Mouse (Mus musculus) hindbrain, embryonic 14.5 days (tissue): ENCODE measurements at regions not wholly inside any gene's neighbourhood (a gene's known extent, or its start where the extent isn't known, plus 50 kb on each side); places are given as distances from the start of the nearest gene placed in this dataset.

Experiments used
- ATAC-seq: fragments of 200-750 bp; cut with Nextera tagmentation; 2 replicates; pipeline ENCODE4 v1.8.0; 2017; ENCODE audit warnings: moderate number of reproducible peaks, mild to moderate bottlenecking, moderate TSS enrichment, moderate library complexity; ENCODE audit not compliant: low FRiP score
- DNase-seq: peaks from one replicate; pipeline ENCODE4 v3.0.0-alpha.2; 2015; ENCODE audit warnings: low spot score
- H3K27ac ChIP-seq: fragments of 300-500 bp; sonication (generic); 2 replicates; pipeline ENCODE4 v1.5.1; 2014; ENCODE audit warnings: mild to moderate bottlenecking, moderate library complexity
- H3K27me3 ChIP-seq: fragments of 300-500 bp; sonication (generic); 2 replicates; pipeline ENCODE4 v1.6.1; 2014; ENCODE audit warnings: mild to moderate bottlenecking, low read length, mixed read lengths; ENCODE audit not compliant: control insufficient read depth, insufficient read depth
- H3K36me3 ChIP-seq: fragments of 300-500 bp; sonication (generic); replicated peaks from 2 replicates; pipeline ENCODE4 v1.6.1; 2014; ENCODE audit not compliant: control insufficient read depth, insufficient read depth
- H3K4me1 ChIP-seq: fragments of 300-500 bp; sonication (generic); replicated peaks from 2 replicates; pipeline ENCODE4 v1.6.1; 2014; ENCODE audit warnings: antibody characterized with exemption, low read length, mixed read lengths; ENCODE audit not compliant: control insufficient read depth, insufficient read depth
- H3K4me2 ChIP-seq: fragments of 300-500 bp; sonication (generic); replicated peaks from 2 replicates; pipeline ENCODE4 v1.6.1; 2014; ENCODE audit warnings: mild to moderate bottlenecking, moderate library complexity
- H3K4me3 ChIP-seq: fragments of 300-500 bp; sonication (generic); replicated peaks from 2 replicates; pipeline ENCODE4 v1.5.1; 2014; ENCODE audit warnings: mild to moderate bottlenecking, low read length
- H3K9ac ChIP-seq: fragments of 300-500 bp; sonication (generic); 2 replicates; pipeline ENCODE4 v1.6.1; 2014
- H3K9me3 ChIP-seq: fragments of 300-500 bp; sonication (generic); 2 replicates; pipeline ENCODE4 v1.6.1; 2016; ENCODE audit warnings: low read length; ENCODE audit not compliant: control insufficient read depth
- WGBS: fragments of 180-500 bp; shearing (Covaris S2); extraction: QIAGEN DNeasy Blood & Tissue Kit; methylation state at CpG from one replicate; pipeline ENCODE4 v1.1.7; 2014; 5-methylcytosine and 5-hydroxymethylcytosine counted together

GRCm38 (mm10) chr17:79414006-79414405, 59.1 kb upstream of the Cdc42ep3 start:
- DNase-seq (no peak), ATAC-seq (no peak)
- Histone ChIP-seq H3K9me3 (no peaks in the 10 kb centered on the region), H3K27me3 (no peaks in the 10 kb centered on the region), H3K36me3 (no peaks in the 10 kb centered on the region), H3K4me2 (no peak overlapping the region), H3K27ac (no peak overlapping the region), H3K4me3 (no peak overlapping the region), H3K4me1 (no peaks in the 10 kb centered on the region), H3K9ac (no peak overlapping the region)
- 95% methylated on average over 7 of the region's 7 CpGs for WGBS

GRCm38 (mm10) chr17:79417953-79418352, 63.1 kb upstream of the Cdc42ep3 start:
- WGBS: 100% methylated on average over 1 of the region's 1 CpGs
- Histone ChIP-seq H3K36me3 (no peaks in the 10 kb centered on the region), H3K27ac (no peak overlapping the region), H3K4me1 (no peaks in the 10 kb centered on the region), H3K27me3 (no peaks in the 10 kb centered on the region), H3K9ac (no peak overlapping the region), H3K9me3 (no peaks in the 10 kb centered on the region), H3K4me3 (no peak overlapping the region), H3K4me2 (no peak overlapping the region)
- DNase-seq (no peak), ATAC-seq (no peak)

GRCm38 (mm10) chr17:79421618-79422017, 66.7 kb upstream of the Cdc42ep3 start:
- Histone ChIP-seq H3K4me3 (no peak overlapping the region), H3K4me1 (no peaks in the 10 kb centered on the region), H3K27me3 (no peaks in the 10 kb centered on the region), H3K27ac (no peak overlapping the region), H3K9ac (no peak overlapping the region), H3K9me3 (no peaks in the 10 kb centered on the region), H3K36me3 (no peaks in the 10 kb centered on the region), H3K4me2 (no peak overlapping the region)
- 69% methylated on average over 7 of the region's 7 CpGs for WGBS
- ATAC-seq (no peak), DNase-seq (no peak)

- Histone ChIP-seq H3K9me3 (no peaks in the 10 kb centered on the region), H3K4me3 (no peak overlapping the region), H3K4me2 (no peak overlapping the region), H3K9ac (no peak overlapping the region), H3K27ac (no peak overlapping the region), H3K4me1 (no peaks in the 10 kb centered on the region), H3K36me3 (no peaks in the 10 kb centered on the region), H3K27me3 (no peaks in the 10 kb centered on the region)
- no peak for DNase-seq
- ATAC-seq: no peak
Measured at GRCm38 (mm10) chr17:79439182-79439581, 84.3 kb upstream of the Cdc42ep3 start.

GRCm38 (mm10) chr17:79442507-79443115, 87.7 kb upstream of the Cdc42ep3 start:
- ATAC-seq: no peak

GRCm38 (mm10) chr17:79447170-79447569, 92.3 kb upstream of the Cdc42ep3 start:
- Histone ChIP-seq H3K4me1 (no peaks in the 10 kb centered on the region; the same call in 1 of the 2 replicates), H3K9me3 (no peaks in the 10 kb centered on the region), H3K4me2 (no peak overlapping the region), H3K36me3 (no peaks in the 10 kb centered on the region), H3K9ac (no peak overlapping the region), H3K27me3 (no peaks in the 10 kb centered on the region), H3K27ac (no peak overlapping the region), H3K4me3 (no peak overlapping the region)
- WGBS: 93% methylated on average over 6 of the region's 6 CpGs
- ATAC-seq: no peak
- DNase-seq: no peak

More at GRCm38 (mm10) chr17:79442507-79443115, 87.7 kb upstream of the Cdc42ep3 start:
- H3K27me3 ChIP-seq: no peaks in the 10 kb centered on the region
- no peaks in the 10 kb centered on the region for H3K4me1 ChIP-seq
- 90% methylated on average over 3 of the region's 3 CpGs for WGBS
- H3K27ac ChIP-seq: no peak overlapping the region
- H3K4me3 ChIP-seq: no peak overlapping the region
- H3K9me3 ChIP-seq: no peaks in the 10 kb centered on the region
- DNase-seq: no peak
- H3K36me3 ChIP-seq: no peaks in the 10 kb centered on the region
- H3K9ac ChIP-seq: no peak overlapping the region
- H3K4me2 ChIP-seq: no peak overlapping the region

GRCm38 (mm10) chr17:79451141-79451860, 96.4 kb upstream of the Cdc42ep3 start:
- no peaks in the 10 kb centered on the region for H3K36me3 ChIP-seq
- H3K4me3 ChIP-seq: no peak overlapping the region
- no peak overlapping the region for H3K9ac ChIP-seq
- no peaks in the 10 kb centered on the region; the same call in 1 of the 2 replicates for H3K4me1 ChIP-seq
- no peaks in the 10 kb centered on the region for H3K27me3 ChIP-seq
- 35% methylated on average over 12 of the region's 12 CpGs for WGBS
- H3K9me3 ChIP-seq: no peaks in the 10 kb centered on the region
- DNase-seq: no peak
- no peak overlapping the region for H3K27ac ChIP-seq
- no peak for ATAC-seq
- no peak overlapping the region for H3K4me2 ChIP-seq

- H3K27ac ChIP-seq: no peak overlapping the region
- H3K36me3 ChIP-seq: no peaks in the 10 kb centered on the region
- DNase-seq (no peak), ATAC-seq (no peak)
- no peak overlapping the region for H3K9ac ChIP-seq
- H3K4me1 ChIP-seq: no peaks in the 10 kb centered on the region; the same call in 1 of the 2 replicates
- H3K4me2 ChIP-seq: no peak overlapping the region
- H3K27me3 ChIP-seq: no peaks in the 10 kb centered on the region
- WGBS: 97% methylated on average over 1 of the region's 1 CpGs
- no peaks in the 10 kb centered on the region for H3K9me3 ChIP-seq
- no peak overlapping the region for H3K4me3 ChIP-seq
Measured at GRCm38 (mm10) chr17:79453825-79454224, 98.9 kb upstream of the Cdc42ep3 start.

- ATAC-seq (no peak), DNase-seq (no peak)
- H3K27ac ChIP-seq: no peak overlapping the region
- H3K27me3 ChIP-seq: no peaks in the 10 kb centered on the region
- no peak overlapping the region for H3K9ac ChIP-seq
- 32% methylated on average over 5 of the region's 5 CpGs for WGBS
- H3K4me1 ChIP-seq: no peaks in the 10 kb centered on the region; the same call in 1 of the 2 replicates
- H3K9me3 ChIP-seq: no peaks in the 10 kb centered on the region
- H3K4me2 ChIP-seq: no peak overlapping the region
- no peak overlapping the region for H3K4me3 ChIP-seq
- no peaks in the 10 kb centered on the region for H3K36me3 ChIP-seq
Measured at GRCm38 (mm10) chr17:79454526-79454925, 99.6 kb upstream of the Cdc42ep3 start.
